Mouse (Mus musculus): ENCODE measurements at regions not wholly inside any gene's neighbourhood (a gene's known extent, or its start where the extent isn't known, plus 50 kb on each side); places are given as distances from the start of the nearest gene placed in this dataset.
A peak's percentile ranks its signal among the peaks of the same experiment; 100 is the strongest.
"Not testable (repeated sequence)": the region's sequence is repeated elsewhere in the genome, so short reads cannot be mapped to it uniquely, and the experiment has no call there.

DNA sequence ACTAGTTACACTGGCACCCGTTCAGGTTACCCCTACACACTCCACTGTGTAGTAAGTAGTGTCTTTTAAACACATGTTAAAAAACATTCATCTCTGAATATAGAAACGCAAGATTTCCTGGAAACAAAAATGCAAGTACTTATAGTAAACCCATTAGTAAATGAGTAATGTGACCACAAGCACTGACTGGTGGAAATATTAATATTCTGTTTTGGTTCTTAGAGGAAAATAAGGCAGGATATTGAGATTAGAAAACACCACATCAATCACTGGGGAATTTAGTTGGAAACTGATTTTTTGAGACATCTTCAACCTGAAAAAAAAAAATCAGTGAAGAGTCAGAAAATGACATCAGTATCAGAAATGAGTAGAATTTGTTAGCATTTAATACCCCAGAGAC is 514.7 kb upstream of the Ptger4 start:
- no peak for TF ChIP-seq CTCF (conservative IDR thresholded peaks at IDR 0.05)
- no peak for DNase-seq (ENCODE audit: low spot score in 2 of 2)
- Histone ChIP-seq H3K27ac (no peak overlapping the region), H3K4me3 (no peak overlapping the region)

GRCm38 (mm10) chr15:5762216-5762615 is 518.2 kb upstream of the Ptger4 start:
- TF ChIP-seq CTCF (conservative IDR thresholded peaks at IDR 0.05): no peak

DNA sequence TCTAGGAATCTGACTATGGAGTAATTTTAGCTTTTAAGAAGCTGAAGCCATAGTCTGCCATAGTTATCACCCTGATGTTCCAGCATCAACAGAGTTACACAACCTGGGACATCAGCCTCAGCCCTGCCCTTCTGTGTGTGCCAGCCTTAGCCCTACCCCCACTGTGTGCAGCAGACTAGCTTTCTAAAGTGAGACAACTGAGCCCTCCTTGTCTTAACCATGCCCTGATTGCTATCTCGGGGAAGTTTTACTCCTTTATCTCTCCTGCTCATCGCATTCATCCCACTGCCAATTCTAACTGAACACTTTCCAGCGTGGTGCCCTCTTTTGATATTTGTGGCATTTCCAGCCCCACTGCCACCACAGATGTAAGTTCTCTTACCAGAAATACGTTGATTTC is 522.5 kb upstream of the Dab2 start:
- no peak for TF ChIP-seq CTCF (conservative IDR thresholded peaks at IDR 0.05)
- Histone ChIP-seq H3K4me3 (no peak overlapping the region), H3K27ac (no peak overlapping the region)
- DNase-seq (ENCODE audit: low spot score in 2 of 2): no peak

More at GRCm38 (mm10) chr15:5762216-5762615, 518.2 kb upstream of the Ptger4 start:
- no peak for DNase-seq (ENCODE audit: low spot score in 2 of 2)
- no peak overlapping the region for H3K4me3 ChIP-seq
- H3K27ac ChIP-seq: no peak overlapping the region

- no peak overlapping the region for H3K4me3 ChIP-seq
- H3K27ac ChIP-seq: no peak overlapping the region
- no peak for DNase-seq (ENCODE audit: low spot score in 2 of 2)
- no peak for TF ChIP-seq CTCF (conservative IDR thresholded peaks at IDR 0.05)
Observed at GRCm38 (mm10) chr15:5799917-5800316, 499.7 kb upstream of the Dab2 start.

GRCm38 (mm10) chr15:5811154-5811732 is 488.3 kb upstream of the Dab2 start:
- DNase-seq (ENCODE audit: low spot score in 2 of 2): no peak
- no peak for TF ChIP-seq CTCF (conservative IDR thresholded peaks at IDR 0.05)
- Histone ChIP-seq H3K27ac (no peak overlapping the region), H3K4me3 (no peak overlapping the region)

DNA sequence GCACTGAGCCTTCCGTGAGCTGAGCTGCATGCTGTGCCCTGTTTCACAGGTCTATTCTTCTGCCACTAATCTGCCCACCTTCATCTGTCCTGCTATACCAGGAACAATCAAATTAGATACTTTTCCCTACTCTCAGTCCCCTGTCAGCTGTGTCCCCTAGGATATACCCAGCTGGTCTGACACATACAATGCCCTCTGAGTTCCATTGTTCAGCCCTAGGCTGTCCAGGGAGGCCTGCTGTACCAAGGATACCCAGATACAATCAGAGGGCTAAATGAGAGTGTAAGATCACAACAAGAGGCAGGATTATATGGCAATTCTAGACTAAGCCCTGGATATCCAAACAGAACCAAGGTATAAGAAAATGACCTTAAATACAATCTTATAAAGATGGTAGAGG is 487.6 kb upstream of the Dab2 start:
- TF ChIP-seq CTCF (conservative IDR thresholded peaks at IDR 0.05): no peak
- no peak overlapping the region for H3K27ac ChIP-seq
- H3K4me3 ChIP-seq: no peak overlapping the region
- no peak for DNase-seq (ENCODE audit: low spot score in 2 of 2)

DNA sequence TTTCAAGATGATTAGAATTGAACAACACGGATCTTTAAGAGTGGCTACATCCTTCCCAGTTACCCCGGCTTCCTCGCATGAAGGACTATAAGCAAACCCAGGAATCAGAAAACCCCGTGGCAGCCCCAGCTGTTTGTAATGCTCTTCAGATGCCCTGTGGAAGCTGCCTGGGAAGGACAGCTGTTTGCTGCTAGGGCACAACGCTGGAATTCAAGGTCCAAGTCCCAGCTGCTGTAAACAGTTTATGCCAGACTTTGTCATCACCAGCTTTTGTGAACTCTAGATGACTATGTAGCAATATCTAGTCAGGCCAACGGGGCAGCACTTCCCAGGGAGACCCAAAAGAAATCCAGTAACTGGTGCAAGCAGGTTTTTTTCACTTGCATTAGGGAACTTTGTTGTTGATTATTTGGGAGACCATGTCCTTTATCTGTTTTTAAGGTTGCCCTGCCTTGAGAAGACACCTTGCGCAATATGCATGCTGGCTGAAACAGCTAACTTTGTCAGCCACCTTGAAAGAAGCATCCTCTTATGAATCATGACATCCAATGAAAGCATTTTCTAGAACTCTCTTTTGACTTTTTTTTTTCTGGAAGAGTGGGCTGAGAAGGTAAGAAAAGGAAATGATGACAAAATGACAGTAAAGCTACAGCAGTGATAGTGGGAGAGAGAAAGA is 481.5 kb upstream of the Dab2 start:
- Histone ChIP-seq H3K27ac (no peak overlapping the region), H3K4me3 (no peak overlapping the region)
- no peak for TF ChIP-seq CTCF (conservative IDR thresholded peaks at IDR 0.05)
- DNase-seq (ENCODE audit: low spot score in 2 of 2): no peak

DNA sequence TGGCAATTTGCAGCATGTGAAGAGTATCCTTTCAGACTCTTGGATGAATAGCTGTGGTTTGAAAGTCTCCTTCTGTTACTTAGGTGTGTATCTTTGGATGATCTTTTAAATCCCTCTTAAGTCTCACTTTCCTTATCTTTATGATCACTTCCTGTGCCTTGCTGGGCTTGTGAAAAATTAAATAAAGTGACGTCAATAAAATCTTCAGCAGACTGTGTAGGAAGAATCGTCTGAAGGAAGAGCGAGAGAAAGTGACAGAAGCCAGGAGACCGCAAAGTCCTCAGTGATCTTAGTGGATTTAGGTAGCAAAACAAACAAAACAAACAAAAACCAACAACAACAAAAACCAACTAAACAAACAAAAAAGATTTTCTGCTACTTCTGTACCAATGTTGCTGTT is 459.6 kb upstream of the Dab2 start:
- Histone ChIP-seq H3K4me3 (no peak overlapping the region), H3K27ac (no peak overlapping the region)
- DNase-seq (ENCODE audit: low spot score in 2 of 2): no peak
- no peak for TF ChIP-seq CTCF (conservative IDR thresholded peaks at IDR 0.05)

GRCm38 (mm10) chr15:5841369-5842149 is 458.0 kb upstream of the Dab2 start:
- H3K27ac ChIP-seq; H3K4me3 ChIP-seq; DNase-seq (ENCODE audit: low spot score in 2 of 2): not testable (repeated sequence)

DNA sequence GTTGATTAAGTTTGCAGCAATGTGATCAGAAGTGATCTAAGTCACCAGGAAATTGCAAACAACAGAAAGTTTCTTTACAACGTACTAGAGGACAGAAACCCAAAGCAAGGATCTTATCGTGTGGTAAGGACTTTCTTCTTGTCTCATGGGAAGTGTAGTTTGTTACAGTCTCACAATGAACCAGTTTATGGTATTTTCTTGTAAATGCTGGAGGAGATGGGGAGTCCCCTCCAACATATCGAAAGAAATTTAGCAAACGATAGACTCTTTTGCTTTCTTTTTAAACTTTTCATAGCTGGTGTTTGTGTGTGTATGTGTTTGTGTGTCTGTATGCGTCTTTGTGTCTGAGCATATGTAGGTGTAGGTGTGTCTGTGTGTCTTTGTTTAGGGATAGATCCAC is 453.0 kb upstream of the Dab2 start:
- H3K27ac ChIP-seq: no peak overlapping the region
- TF ChIP-seq CTCF (conservative IDR thresholded peaks at IDR 0.05): no peak
- no peak overlapping the region for H3K4me3 ChIP-seq
- DNase-seq (ENCODE audit: low spot score in 2 of 2): no peak

GRCm38 (mm10) chr15:5847413-5848100 is 452.0 kb upstream of the Dab2 start:
- DNase-seq (ENCODE audit: low spot score in 2 of 2): no peak
- no peak for TF ChIP-seq CTCF (conservative IDR thresholded peaks at IDR 0.05)

GRCm38 (mm10) chr15:5852523-5852922 is 447.1 kb upstream of the Dab2 start:
- H3K27ac ChIP-seq: no peak overlapping the region
- no peak for DNase-seq (ENCODE audit: low spot score in 2 of 2)
- TF ChIP-seq CTCF (conservative IDR thresholded peaks at IDR 0.05): no peak
- H3K4me3 ChIP-seq: no peak overlapping the region

More at GRCm38 (mm10) chr15:5847413-5848100, 452.0 kb upstream of the Dab2 start:
- Histone ChIP-seq H3K27ac (no peak overlapping the region), H3K4me3 (no peak overlapping the region)

DNA sequence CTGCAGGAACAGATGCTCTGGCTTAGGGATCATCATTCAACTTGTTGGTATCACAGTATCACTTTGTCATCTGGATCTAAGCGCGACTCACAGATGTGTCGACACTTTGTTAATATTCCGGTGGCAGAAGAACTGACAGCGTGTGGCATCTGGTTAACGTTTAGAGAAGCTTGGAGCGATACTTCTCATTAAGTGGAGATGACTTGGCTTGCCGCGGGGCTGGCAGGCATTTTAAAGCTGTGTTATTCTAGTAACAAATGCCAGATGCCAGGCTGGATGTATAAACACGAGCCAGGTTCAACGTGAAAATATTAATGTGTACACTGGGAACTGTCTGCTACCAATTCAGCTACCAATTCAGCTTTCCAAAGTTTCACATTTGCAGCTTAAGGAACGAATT is 430.3 kb upstream of the Dab2 start:
- DNase-seq (ENCODE audit: low spot score in 2 of 2): peak in 1 of 2 experiments; percentile 3
- Histone ChIP-seq H3K27ac (no peak overlapping the region), H3K4me3 (peak overlapping the region; percentile 5; the same call in 1 of the 2 replicates)
- TF ChIP-seq CTCF (conservative IDR thresholded peaks at IDR 0.05): no peak

Measured in layer of hippocampus, adult 2 months (tissue).